Mouse (Mus musculus): ENCODE measurements around the gene Crot. TPM values are rescaled to one million over a fixed set of nuclear protein-coding genes. Genes with fewer than 3 reads are reported as not detected.
A peak's percentile ranks its signal among the peaks of the same experiment; 100 is the strongest.

The Crot gene
- polyA plus RNA-seq (2014; fragmentation: Nextera tagmentation; extraction: Ambion mirVana): 24.3 and 25.8 TPM in 2 replicates

GRCm38 (mm10) chr5:8996686-8997512, at the start of gene Crot:
Gene Crot (minus strand): TSS chr5:8997324.
- Histone ChIP-seq H3K27ac (peak within 1 kb of the TSS; percentile 93), H3K9me3 (ENCODE audit: control insufficient read depth, low read length) (no peaks in the 10 kb centered on the region), H3K4me1 (replicated peaks; ENCODE audit: control insufficient read depth, insufficient read depth, low read length) (no peaks in the 10 kb centered on the region), H3K4me3 (replicated peaks; ENCODE audit: low read length) (peak within 1 kb of the TSS; percentile 58), H3K4me2 (replicated peaks) (peak within 1 kb of the TSS; percentile 81), H3K9ac (peak within 1 kb of the TSS; percentile 71), H3K36me3 (replicated peaks; ENCODE audit: control insufficient read depth, insufficient read depth) (no peaks in the 10 kb centered on the region; the same call in 1 of the 2 replicates), H3K27me3 (ENCODE audit: control insufficient read depth, insufficient read depth, low read length) (no peaks in the 10 kb centered on the region)
- DNase-seq (ENCODE audit: low spot score): peak; percentile 93
- peak; percentile 99 for ATAC-seq (ENCODE audit: low FRiP score)
- WGBS: under 1% methylated on average over 56 of the region's 57 CpGs

- 90% methylated on average over 8 of the region's 8 CpGs for WGBS
- no peak overlapping the region for H3K4me3 ChIP-seq (replicated peaks; ENCODE audit: low read length)
- H3K27me3 ChIP-seq (ENCODE audit: control insufficient read depth, insufficient read depth, low read length): no peaks in the 10 kb centered on the region
Observed at GRCm38 (mm10) chr5:9045904-9046303, 48.8 kb upstream of the Crot start.

GRCm38 (mm10) chr5:9044821-9045220, 47.7 kb upstream of the Crot start:
- Histone ChIP-seq H3K27ac (no peak overlapping the region), H3K27me3 (ENCODE audit: control insufficient read depth, insufficient read depth, low read length) (no peaks in the 10 kb centered on the region), H3K4me1 (replicated peaks; ENCODE audit: control insufficient read depth, insufficient read depth, low read length) (no peaks in the 10 kb centered on the region), H3K36me3 (replicated peaks; ENCODE audit: control insufficient read depth, insufficient read depth) (no peaks in the 10 kb centered on the region), H3K9me3 (ENCODE audit: control insufficient read depth, low read length) (no peaks in the 10 kb centered on the region), H3K4me2 (replicated peaks) (no peak overlapping the region), H3K9ac (no peak overlapping the region), H3K4me3 (replicated peaks; ENCODE audit: low read length) (no peak overlapping the region)
- ATAC-seq (ENCODE audit: low FRiP score): 0 out of 2 replicates have a peak, but pooled peaks have one; percentile 31
- no peak for DNase-seq (ENCODE audit: low spot score)
- WGBS: 58% methylated on average over 2 of the region's 2 CpGs

More at GRCm38 (mm10) chr5:9045904-9046303, 48.8 kb upstream of the Crot start:
- no peaks in the 10 kb centered on the region for H3K4me1 ChIP-seq (replicated peaks; ENCODE audit: control insufficient read depth, insufficient read depth, low read length)
- ATAC-seq (ENCODE audit: low FRiP score): no peak
- no peaks in the 10 kb centered on the region for H3K9me3 ChIP-seq (ENCODE audit: control insufficient read depth, low read length)
- no peak overlapping the region for H3K9ac ChIP-seq
- no peak for DNase-seq (ENCODE audit: low spot score)
- H3K27ac ChIP-seq: no peak overlapping the region
- H3K36me3 ChIP-seq (replicated peaks; ENCODE audit: control insufficient read depth, insufficient read depth): no peaks in the 10 kb centered on the region
- no peak overlapping the region for H3K4me2 ChIP-seq (replicated peaks)

GRCm38 (mm10) chr5:9043582-9044267, 46.6 kb upstream of the Crot start:
- H3K27ac ChIP-seq: no peak overlapping the region
- no peak overlapping the region for H3K9ac ChIP-seq
- H3K4me3 ChIP-seq (replicated peaks; ENCODE audit: low read length): no peak overlapping the region
- no peaks in the 10 kb centered on the region for H3K36me3 ChIP-seq (replicated peaks; ENCODE audit: control insufficient read depth, insufficient read depth)
- H3K4me2 ChIP-seq (replicated peaks): no peak overlapping the region
- ATAC-seq (ENCODE audit: low FRiP score): no peak
- no peaks in the 10 kb centered on the region for H3K27me3 ChIP-seq (ENCODE audit: control insufficient read depth, insufficient read depth, low read length)
- 69% methylated on average over 8 of the region's 8 CpGs for WGBS
- H3K9me3 ChIP-seq (ENCODE audit: control insufficient read depth, low read length): no peaks in the 10 kb centered on the region
- H3K4me1 ChIP-seq (replicated peaks; ENCODE audit: control insufficient read depth, insufficient read depth, low read length): no peaks in the 10 kb centered on the region
- no peak for DNase-seq (ENCODE audit: low spot score)

GRCm38 (mm10) chr5:9042721-9043416, 45.7 kb upstream of the Crot start:
- 35% methylated on average over 10 of the region's 10 CpGs for WGBS
- Histone ChIP-seq H3K27ac (no peak overlapping the region), H3K9ac (no peak overlapping the region), H3K36me3 (replicated peaks; ENCODE audit: control insufficient read depth, insufficient read depth) (no peaks in the 10 kb centered on the region), H3K9me3 (ENCODE audit: control insufficient read depth, low read length) (no peaks in the 10 kb centered on the region), H3K4me1 (replicated peaks; ENCODE audit: control insufficient read depth, insufficient read depth, low read length) (no peaks in the 10 kb centered on the region), H3K4me2 (replicated peaks) (no peak overlapping the region), H3K27me3 (ENCODE audit: control insufficient read depth, insufficient read depth, low read length) (no peaks in the 10 kb centered on the region), H3K4me3 (replicated peaks; ENCODE audit: low read length) (no peak overlapping the region)
- DNase-seq (ENCODE audit: low spot score): no peak
- no peak for ATAC-seq (ENCODE audit: low FRiP score)

- Histone ChIP-seq H3K36me3 (replicated peaks; ENCODE audit: control insufficient read depth, insufficient read depth) (no peaks in the 10 kb centered on the region), H3K4me3 (replicated peaks; ENCODE audit: low read length) (no peak overlapping the region), H3K4me2 (replicated peaks) (no peak overlapping the region), H3K9ac (no peak overlapping the region), H3K27me3 (ENCODE audit: control insufficient read depth, insufficient read depth, low read length) (no peaks in the 10 kb centered on the region), H3K4me1 (replicated peaks; ENCODE audit: control insufficient read depth, insufficient read depth, low read length) (no peaks in the 10 kb centered on the region), H3K9me3 (ENCODE audit: control insufficient read depth, low read length) (no peaks in the 10 kb centered on the region), H3K27ac (no peak overlapping the region)
- 86% methylated on average over 3 of the region's 3 CpGs for WGBS
- DNase-seq (ENCODE audit: low spot score) (no peak), ATAC-seq (ENCODE audit: low FRiP score) (no peak)
Observed at GRCm38 (mm10) chr5:9040665-9041215, 43.6 kb upstream of the Crot start.

GRCm38 (mm10) chr5:9039978-9040377, 42.9 kb upstream of the Crot start:
- Histone ChIP-seq H3K36me3 (replicated peaks; ENCODE audit: control insufficient read depth, insufficient read depth) (no peaks in the 10 kb centered on the region), H3K27ac (no peak overlapping the region), H3K9me3 (ENCODE audit: control insufficient read depth, low read length) (no peaks in the 10 kb centered on the region), H3K27me3 (ENCODE audit: control insufficient read depth, insufficient read depth, low read length) (no peaks in the 10 kb centered on the region), H3K4me3 (replicated peaks; ENCODE audit: low read length) (no peak overlapping the region), H3K4me1 (replicated peaks; ENCODE audit: control insufficient read depth, insufficient read depth, low read length) (no peaks in the 10 kb centered on the region), H3K4me2 (replicated peaks) (no peak overlapping the region), H3K9ac (no peak overlapping the region)
- ATAC-seq (ENCODE audit: low FRiP score) (no peak), DNase-seq (ENCODE audit: low spot score) (no peak)
- 54% methylated on average over 7 of the region's 7 CpGs for WGBS

- Histone ChIP-seq H3K27me3 (ENCODE audit: control insufficient read depth, insufficient read depth, low read length) (no peaks in the 10 kb centered on the region), H3K4me3 (replicated peaks; ENCODE audit: low read length) (no peak overlapping the region), H3K4me2 (replicated peaks) (no peak overlapping the region), H3K9ac (no peak overlapping the region), H3K36me3 (replicated peaks; ENCODE audit: control insufficient read depth, insufficient read depth) (no peaks in the 10 kb centered on the region), H3K9me3 (ENCODE audit: control insufficient read depth, low read length) (no peaks in the 10 kb centered on the region), H3K27ac (no peak overlapping the region), H3K4me1 (replicated peaks; ENCODE audit: control insufficient read depth, insufficient read depth, low read length) (no peaks in the 10 kb centered on the region)
- DNase-seq (ENCODE audit: low spot score) (no peak), ATAC-seq (ENCODE audit: low FRiP score) (no peak)
- WGBS: 77% methylated on average over 4 of the region's 4 CpGs
Observed at GRCm38 (mm10) chr5:9037292-9037691, 40.2 kb upstream of the Crot start.

- no peaks in the 10 kb centered on the region for H3K27me3 ChIP-seq (ENCODE audit: control insufficient read depth, insufficient read depth, low read length)
- H3K4me3 ChIP-seq (replicated peaks; ENCODE audit: low read length): no peak overlapping the region
- ATAC-seq (ENCODE audit: low FRiP score) (no peak), DNase-seq (ENCODE audit: low spot score) (no peak)
- H3K4me2 ChIP-seq (replicated peaks): no peak overlapping the region
- no peaks in the 10 kb centered on the region for H3K36me3 ChIP-seq (replicated peaks; ENCODE audit: control insufficient read depth, insufficient read depth)
- H3K4me1 ChIP-seq (replicated peaks; ENCODE audit: control insufficient read depth, insufficient read depth, low read length): no peaks in the 10 kb centered on the region
- H3K9ac ChIP-seq: no peak overlapping the region
- no peak overlapping the region for H3K27ac ChIP-seq
- WGBS: 93% methylated on average over 4 of the region's 4 CpGs
- no peaks in the 10 kb centered on the region for H3K9me3 ChIP-seq (ENCODE audit: control insufficient read depth, low read length)
Observed at GRCm38 (mm10) chr5:9035457-9035856, 38.3 kb upstream of the Crot start.
